Mouse (Mus musculus): Measurements from ENCODE around the gene Arhgap21. TPM values are rescaled to one million over a fixed set of nuclear protein-coding genes. Genes with fewer than 3 reads are reported as not detected.

Arhgap21 gene
- polyA plus RNA-seq, 1 experiment from 2014 or later: 27.4 TPM

DNA sequence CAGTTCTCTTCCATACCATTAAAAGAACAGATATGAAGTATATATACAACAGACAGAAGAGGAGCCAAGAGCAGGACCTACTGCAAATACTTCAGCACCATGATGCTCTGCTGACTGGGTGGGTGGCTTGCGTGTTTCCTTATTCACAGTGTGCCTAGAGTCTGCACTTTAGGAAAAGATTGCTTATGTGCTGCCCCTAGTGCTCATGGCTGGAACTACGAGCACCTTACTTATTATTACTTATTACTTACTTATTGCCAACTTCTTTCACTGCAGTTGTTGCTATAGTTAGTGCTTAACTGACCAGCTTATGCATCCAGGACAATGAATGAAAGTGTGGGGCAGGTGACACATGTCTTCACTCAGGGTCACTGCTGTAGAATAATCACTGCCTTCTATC is 154.7 kb downstream of the Arhgap21 start:
- no peaks in the 10 kb centered on the region for H3K27me3 ChIP-seq (ENCODE audit: control insufficient read depth, insufficient read depth, low read length)

DNA sequence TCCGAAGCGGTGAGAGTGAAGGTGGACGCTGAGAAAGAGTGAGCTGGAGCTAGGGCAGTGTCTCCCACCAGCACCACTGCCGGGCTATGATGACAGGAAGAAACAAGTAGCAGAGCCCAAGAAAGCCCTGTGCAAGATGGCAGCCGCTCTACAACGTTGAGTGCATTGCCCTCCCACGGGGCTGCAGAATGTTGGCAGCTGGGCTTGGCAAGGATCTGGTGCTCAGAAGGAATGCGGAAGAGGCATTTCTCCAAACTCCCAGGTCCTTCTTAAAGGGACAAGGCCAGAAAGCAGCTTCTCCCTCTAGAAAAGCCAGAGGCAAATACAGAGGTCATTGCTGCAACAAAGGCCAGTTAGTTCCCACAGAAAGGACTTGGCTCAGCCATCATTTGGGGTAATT is 157.2 kb downstream of the Arhgap21 start:
- H3K4me2 ChIP-seq (ENCODE audit: low read length): no peak overlapping the region
- H3K36me3 ChIP-seq (ENCODE audit: control insufficient read depth, insufficient read depth, low read length): peaks cover 8% of the 10 kb centered on the region; the same call in 1 of the 2 replicates
- no peak overlapping the region for H3K4me3 ChIP-seq (ENCODE audit: control insufficient read depth in 1 of 2, insufficient read depth in 1 of 2, low read depth in 1 of 2, low read length in 2 of 2)
- H3K4me1 ChIP-seq (ENCODE audit: control insufficient read depth in 2 of 2, insufficient read depth in 2 of 2, low read length in 2 of 2): no peaks in the 10 kb centered on the region
- 71% methylated on average over 8 of the region's 8 CpGs for WGBS
- H3K9ac ChIP-seq (ENCODE audit: low read length): no peak overlapping the region
- no peaks in the 10 kb centered on the region for H3K27me3 ChIP-seq (ENCODE audit: control insufficient read depth, insufficient read depth, low read length)
- H3K27ac ChIP-seq (replicated peaks in 1 of 2; ENCODE audit: control insufficient read depth in 1 of 2, insufficient read depth in 1 of 2, low read depth in 2 of 2, low read length in 2 of 2): no peak overlapping the region
- ATAC-seq (ENCODE audit: insufficient number of reproducible peaks, insufficient read depth, low FRiP score, low read depth): no peak
- H3K9me3 ChIP-seq (ENCODE audit: control insufficient read depth, low read length): no peaks in the 10 kb centered on the region

More for the DNA sequence above, 154.7 kb downstream of the Arhgap21 start:
- H3K4me1 ChIP-seq (ENCODE audit: control insufficient read depth in 2 of 2, insufficient read depth in 2 of 2, low read length in 2 of 2): no peaks in the 10 kb centered on the region
- no peak overlapping the region for H3K4me2 ChIP-seq (ENCODE audit: low read length)
- H3K4me3 ChIP-seq (ENCODE audit: control insufficient read depth in 1 of 2, insufficient read depth in 1 of 2, low read depth in 1 of 2, low read length in 2 of 2): no peak overlapping the region
- no peak for ATAC-seq (ENCODE audit: insufficient number of reproducible peaks, insufficient read depth, low FRiP score, low read depth)
- H3K9ac ChIP-seq (ENCODE audit: low read length): no peak overlapping the region
- no peaks in the 10 kb centered on the region for H3K9me3 ChIP-seq (ENCODE audit: control insufficient read depth, low read length)
- no peak overlapping the region for H3K27ac ChIP-seq (replicated peaks in 1 of 2; ENCODE audit: control insufficient read depth in 1 of 2, insufficient read depth in 1 of 2, low read depth in 2 of 2, low read length in 2 of 2)
- no peaks in the 10 kb centered on the region for H3K36me3 ChIP-seq (ENCODE audit: control insufficient read depth, insufficient read depth, low read length)
- 83% methylated on average over 2 of the region's 2 CpGs for WGBS

DNA sequence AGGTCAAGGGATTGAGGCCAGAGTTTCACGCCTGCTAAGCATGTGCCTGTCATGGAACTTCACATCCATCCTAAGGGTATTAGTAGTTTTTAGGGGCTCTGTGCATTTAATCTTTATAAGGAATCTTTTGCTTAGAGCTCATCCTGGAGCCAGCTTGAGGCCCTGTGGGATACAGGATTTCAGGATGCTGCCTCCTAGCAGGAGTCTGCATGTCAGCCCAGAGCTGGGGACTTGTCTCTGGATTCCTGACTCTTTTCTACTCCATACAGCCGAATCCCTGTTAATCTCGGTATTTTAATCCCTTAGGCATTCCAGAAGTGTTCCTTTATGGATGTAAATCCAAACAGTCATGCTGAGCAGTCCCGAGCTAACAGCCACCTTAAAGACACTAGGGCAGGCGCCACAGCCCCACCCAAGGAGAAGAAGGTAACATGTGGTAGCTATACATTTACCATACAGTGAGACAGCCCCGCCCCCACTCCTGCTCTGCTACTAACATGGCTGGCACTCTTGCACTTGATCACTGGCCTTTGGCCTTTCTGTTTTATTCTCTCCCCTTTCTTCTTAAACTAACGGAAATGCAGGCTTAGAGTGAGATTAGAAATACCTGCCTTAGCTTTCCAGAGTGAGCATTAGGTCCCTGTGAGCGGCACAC is 167.3 kb downstream of the Arhgap21 start:
- Histone ChIP-seq H3K9ac (ENCODE audit: low read length) (no peak overlapping the region), H3K9me3 (ENCODE audit: control insufficient read depth, low read length) (no peaks in the 10 kb centered on the region), H3K4me1 (ENCODE audit: control insufficient read depth in 2 of 2, insufficient read depth in 2 of 2, low read length in 2 of 2) (no peaks in the 10 kb centered on the region), H3K4me3 (ENCODE audit: control insufficient read depth in 1 of 2, insufficient read depth in 1 of 2, low read depth in 1 of 2, low read length in 2 of 2) (no peak overlapping the region), H3K27me3 (ENCODE audit: control insufficient read depth, insufficient read depth, low read length) (no peaks in the 10 kb centered on the region), H3K4me2 (ENCODE audit: low read length) (no peak overlapping the region), H3K27ac (replicated peaks in 1 of 2; ENCODE audit: control insufficient read depth in 1 of 2, insufficient read depth in 1 of 2, low read depth in 2 of 2, low read length in 2 of 2) (no peak overlapping the region), H3K36me3 (ENCODE audit: control insufficient read depth, insufficient read depth, low read length) (peaks cover 15% of the 10 kb centered on the region; the same call in 1 of the 2 replicates)
- no peak for ATAC-seq (ENCODE audit: insufficient number of reproducible peaks, insufficient read depth, low FRiP score, low read depth)
- WGBS: 78% methylated on average over 8 of the region's 8 CpGs

Other genes starting within 250 kb of the Arhgap21 start
- gene Enkur, start 236.5 kb upstream of the Arhgap21 start, polyA plus RNA-seq (2014; fragmentation: Nextera tagmentation; extraction: Ambion mirVana): 2.1 and 2.3 TPM in 2 replicates
- gene Thnsl1, start 236.8 kb upstream of the Arhgap21 start, polyA plus RNA-seq (2014; fragmentation: Nextera tagmentation; extraction: Ambion mirVana): 5.9 and 8.5 TPM in 2 replicates

All from heart, embryonic 14.5 days (tissue).